Mouse (Mus musculus): ENCODE results near the gene Kat7.

Gene Kat7

DNA sequence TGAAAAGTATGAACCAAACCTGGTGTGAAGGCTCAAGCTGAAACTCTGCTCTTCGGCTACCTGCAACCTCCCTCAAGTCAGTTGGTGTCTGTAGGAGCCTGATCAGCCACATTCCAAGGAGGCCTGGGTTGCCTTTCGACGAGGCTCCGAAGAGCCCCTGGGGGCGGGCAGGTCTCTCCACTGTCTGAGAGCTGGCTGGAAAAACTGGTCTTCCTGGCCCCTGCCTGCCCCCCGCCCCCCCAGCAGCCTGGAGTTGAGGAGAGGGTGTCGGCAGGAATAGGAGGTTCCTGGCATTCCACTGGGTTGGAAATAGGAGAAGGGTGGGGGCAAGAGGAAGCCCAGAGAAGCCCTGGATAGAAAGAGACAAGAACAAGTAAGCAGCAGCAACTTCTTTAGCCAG, 84.6 kb downstream of the Kat7 start:
- no peak for DNase-seq
